ENCODE assay signal across 12 mouse cellular contexts in genomic region chr1:121394764-121395163, GRCm38 (mm10). TPM values are rescaled to one million over a fixed set of nuclear protein-coding genes. Genes with fewer than 3 reads are reported as not detected.
A peak's percentile ranks its signal among the peaks of the same experiment; 100 is the strongest.
DNase-seq lines count a peak whose midpoint lies in the region; ATAC-seq and TF ChIP-seq lines count a peak whose summit lies in the region.
"Had no signal": no experiment of that assay in that cellular context is flagged by ENCODE, and none has a peak within 500 bp of the region (broad histone marks: within the 10 kb centered on the region; RNA-seq: fewer than 3 reads in every experiment).

No protein-coding gene starts in this region.

- no peaks in the 10 kb centered on the region for H3K79me2 ChIP-seq in myocyte (ENCODE audit: control insufficient read depth, insufficient read depth)

- H3K4me2 ChIP-seq in heart, embryonic 13.5 days = no peak overlapping the region
- H3K4me2 ChIP-seq in midbrain, postnatal 0 days (ENCODE audit: low read depth, low read length, poor library complexity, severe bottlenecking) = no peak overlapping the region
- peak overlapping the region; percentile 12; the same call in 1 of the 2 replicates for H3K4me2 ChIP-seq in kidney, embryonic 15.5 days
- peak overlapping the region; percentile 66 for H3K4me2 ChIP-seq in myocyte (ENCODE audit: low read depth)
- H3K4me2 ChIP-seq: hindbrain, embryonic 15.5 days had no signal

- no peak for TF ChIP-seq POLR2A in myocyte (IDR thresholded peaks at IDR 0.05; ENCODE audit: insufficient read length, low read depth)

- 45% methylated on average over 5 of the region's 5 CpGs for WGBS in heart, embryonic 13.5 days
- WGBS in heart, embryonic 10.5 days = 64% methylated on average over 5 of the region's 5 CpGs
- 61% methylated on average over 5 of the region's 5 CpGs for WGBS in midbrain, postnatal 0 days
- 87% methylated on average over 5 of the region's 5 CpGs for WGBS in midbrain, embryonic 10.5 days
- 15% methylated on average over 5 of the region's 5 CpGs for WGBS in kidney, embryonic 15.5 days

- no peaks in the 10 kb centered on the region for H3K27me3 ChIP-seq in heart, embryonic 13.5 days (replicated peaks)
- H3K27me3 ChIP-seq in heart, embryonic 10.5 days (ENCODE audit: insufficient read depth, poor library complexity, severe bottlenecking) = no peaks in the 10 kb centered on the region
- H3K27me3 ChIP-seq in midbrain, postnatal 0 days (ENCODE audit: insufficient read depth, low read length) = no peaks in the 10 kb centered on the region
- no peaks in the 10 kb centered on the region for H3K27me3 ChIP-seq in midbrain, embryonic 10.5 days (ENCODE audit: low read depth, poor library complexity, severe bottlenecking)
- H3K27me3 ChIP-seq in kidney, embryonic 15.5 days = no peaks in the 10 kb centered on the region
- no peaks in the 10 kb centered on the region for H3K27me3 ChIP-seq in myocyte (ENCODE audit: control insufficient read depth, insufficient read depth, insufficient read length)
- H3K27me3 ChIP-seq: hindbrain, embryonic 15.5 days had no signal

- H3K36me3 ChIP-seq in heart, embryonic 13.5 days = no peaks in the 10 kb centered on the region
- H3K36me3 ChIP-seq in heart, embryonic 10.5 days = no peaks in the 10 kb centered on the region
- no peaks in the 10 kb centered on the region for H3K36me3 ChIP-seq in midbrain, postnatal 0 days (ENCODE audit: insufficient read depth, low read length)
- no peaks in the 10 kb centered on the region for H3K36me3 ChIP-seq in midbrain, embryonic 10.5 days
- no peaks in the 10 kb centered on the region for H3K36me3 ChIP-seq in kidney, embryonic 15.5 days
- no peaks in the 10 kb centered on the region for H3K36me3 ChIP-seq in myocyte (ENCODE audit: control insufficient read depth, insufficient read depth)
- H3K36me3 ChIP-seq: hindbrain, embryonic 15.5 days had no signal

- no peak overlapping the region for H3K4me3 ChIP-seq in heart, embryonic 13.5 days
- H3K4me3 ChIP-seq in heart, embryonic 10.5 days = no peak overlapping the region
- H3K4me3 ChIP-seq in midbrain, postnatal 0 days (ENCODE audit: low read depth, low read length) = no peak overlapping the region
- H3K4me3 ChIP-seq in midbrain, embryonic 10.5 days = no peak overlapping the region
- H3K4me3 ChIP-seq in kidney, embryonic 15.5 days (replicated peaks) = no peak overlapping the region
- H3K4me3 ChIP-seq in myocyte = no peak overlapping the region
- H3K4me3 ChIP-seq: hindbrain, embryonic 15.5 days had no signal

- ATAC-seq in heart, embryonic 13.5 days (ENCODE audit: extremely low read depth, insufficient number of reproducible peaks, low FRiP score, low TSS enrichment) = no peak
- ATAC-seq in midbrain, postnatal 0 days (ENCODE audit: low FRiP score) = no peak
- ATAC-seq in kidney, embryonic 15.5 days (replicated peaks; ENCODE audit: low FRiP score) = peak; percentile 64
- ATAC-seq: liver, postnatal 0 days had no signal

- peak overlapping the region; percentile 40; the same call in 1 of the 2 replicates for H3K27ac ChIP-seq in heart, embryonic 13.5 days (replicated peaks)
- no peak overlapping the region for H3K27ac ChIP-seq in heart, embryonic 10.5 days
- no peak overlapping the region for H3K27ac ChIP-seq in midbrain, postnatal 0 days (ENCODE audit: low read depth, low read length)
- no peak overlapping the region for H3K27ac ChIP-seq in midbrain, embryonic 10.5 days (replicated peaks)
- H3K27ac ChIP-seq in kidney, embryonic 15.5 days = peak overlapping the region; percentile 61
- H3K27ac ChIP-seq: hindbrain, embryonic 15.5 days had no signal

- H3K4me1 ChIP-seq in heart, embryonic 13.5 days = peaks cover 17% of the 10 kb centered on the region
- no peaks in the 10 kb centered on the region for H3K4me1 ChIP-seq in heart, embryonic 10.5 days
- no peaks in the 10 kb centered on the region for H3K4me1 ChIP-seq in midbrain, postnatal 0 days (ENCODE audit: insufficient read depth, low read length)
- H3K4me1 ChIP-seq in midbrain, embryonic 10.5 days = peaks cover 10% of the 10 kb centered on the region
- H3K4me1 ChIP-seq in kidney, embryonic 15.5 days = peaks cover 23% of the 10 kb centered on the region

- DNase-seq in heart, embryonic 10.5 days (ENCODE audit: low spot score) = no peak
- peak; percentile 37 for DNase-seq in midbrain, postnatal 0 days (ENCODE audit: low spot score)
- no peak for DNase-seq in midbrain, embryonic 10.5 days (ENCODE audit: low spot score)
- DNase-seq in left cerebral cortex, adult 8-10 months (ENCODE audit: low spot score in 2 of 2) = no peak
- no peak for DNase-seq in spleen, postnatal 36 days (ENCODE audit: low spot score in 2 of 2)
- DNase-seq: cerebellum, adult 2 months; liver, postnatal 0 days; thymus, adult 18-20 months had no signal

- no peaks in the 10 kb centered on the region for H3K9me3 ChIP-seq in heart, embryonic 13.5 days
- H3K9me3 ChIP-seq in heart, embryonic 10.5 days = no peaks in the 10 kb centered on the region
- no peaks in the 10 kb centered on the region for H3K9me3 ChIP-seq in midbrain, postnatal 0 days (ENCODE audit: low read length)
- H3K9me3 ChIP-seq in midbrain, embryonic 10.5 days (replicated peaks) = no peaks in the 10 kb centered on the region
- no peaks in the 10 kb centered on the region for H3K9me3 ChIP-seq in kidney, embryonic 15.5 days (replicated peaks)
- H3K9me3 ChIP-seq: hindbrain, embryonic 15.5 days had no signal

- TF ChIP-seq CTCF in midbrain, postnatal 0 days (IDR thresholded peaks at IDR 0.05) = no peak

- no peak overlapping the region for H3ac ChIP-seq in myocyte (ENCODE audit: control insufficient read depth, insufficient read length)

- no peak overlapping the region for H3K9ac ChIP-seq in heart, embryonic 13.5 days
- no peak overlapping the region for H3K9ac ChIP-seq in midbrain, postnatal 0 days (replicated peaks; ENCODE audit: low read length, poor library complexity, severe bottlenecking)
- H3K9ac ChIP-seq in kidney, embryonic 15.5 days = no peak overlapping the region
- H3K9ac ChIP-seq: hindbrain, embryonic 15.5 days; liver, postnatal 0 days had no signal

TF ChIP-seq in myocyte, 11 proteins besides CTCF, POLR2A, EP300 and RAD21:
- TF ChIP-seq USF1 (IDR thresholded peaks at IDR 0.05; ENCODE audit: low read depth) (no peak), TCF12 (IDR thresholded peaks at IDR 0.05; ENCODE audit: insufficient read depth, poor library complexity, severe bottlenecking) (no peak), TCF3 (IDR thresholded peaks at IDR 0.05; ENCODE audit: insufficient read length, low read depth) (no peak), MYOG (IDR thresholded peaks at IDR 0.05; ENCODE audit: control insufficient read depth in 1 of 3, insufficient read depth in 1 of 3, insufficient read length in 2 of 3, low read depth in 2 of 3) (no peak), CEBPB (IDR thresholded peaks at IDR 0.05; ENCODE audit: insufficient read depth, poor library complexity, severe bottlenecking) (0 out of 2 replicates have a peak, but pooled peaks have one; percentile 36)

RNA-seq across cellular contexts. Expression of gene Ccdc93, which starts 36.1 kb away (rescaled TPM):
- polyA plus RNA-seq in heart, embryonic 13.5 days (2015; fragmentation: Nextera tagmentation; extraction: Ambion mirVana) = 6.3 and 8.0 TPM in 2 replicates
- polyA plus RNA-seq in heart, embryonic 10.5 days (2016; fragmentation: Nextera tagmentation; extraction: Ambion mirVana) = 6.8 and 9.0 TPM in 2 replicates
- 12.5 and 15.5 TPM in 2 replicates for total RNA-seq in midbrain, postnatal 0 days (2014; rRNA removed)
- 5.8 and 7.2 TPM in 2 replicates for polyA plus RNA-seq in midbrain, postnatal 0 days (2015; fragmentation: Nextera tagmentation; extraction: Ambion mirVana)
- polyA plus RNA-seq in midbrain, embryonic 10.5 days (2016; fragmentation: Nextera tagmentation; extraction: Ambion mirVana) = 9.9 and 11.1 TPM in 2 replicates
- polyA plus RNA-seq in kidney, embryonic 15.5 days (2015; fragmentation: Nextera tagmentation; extraction: Ambion mirVana) = 10.7 and 11.3 TPM in 2 replicates
- polyA plus RNA-seq in myocyte (2012; fragmentation: generic; extraction: Trizol) = 5.2 TPM
- total RNA-seq in left cerebral cortex, adult 8-10 months (2022) = 10 to 100 TPM; 20.8 to 25.6 (median 22.7) TPM

Comparison
In these comparisons a context has a peak if more than half of its experiments do, and no peak if none do; other contexts are left out.
1. H3K27ac ChIP-seq: peak in heart, embryonic 13.5 days (single experiment) and kidney, embryonic 15.5 days (single experiment); none in heart, embryonic 10.5 days (single experiment), midbrain, postnatal 0 days (single experiment) and midbrain, embryonic 10.5 days (single experiment).
2. H3K4me2 ChIP-seq: peak in kidney, embryonic 15.5 days (single experiment) and myocyte (single experiment); none in heart, embryonic 13.5 days (single experiment) and midbrain, postnatal 0 days (single experiment).